Mouse (Mus musculus) cerebellum, adult (tissue): ENCODE results near the gene Tmprss2.

Source experiments
- ATAC-seq: cut with Nextera tagmentation; 2 replicates; pipeline ENCODE4 v1.9.2; 2017; ENCODE audit warnings: mild to moderate bottlenecking, moderate library complexity, mixed read lengths; ENCODE audit not compliant: insufficient number of reproducible peaks, low FRiP score, low TSS enrichment

Gene Tmprss2

DNA sequence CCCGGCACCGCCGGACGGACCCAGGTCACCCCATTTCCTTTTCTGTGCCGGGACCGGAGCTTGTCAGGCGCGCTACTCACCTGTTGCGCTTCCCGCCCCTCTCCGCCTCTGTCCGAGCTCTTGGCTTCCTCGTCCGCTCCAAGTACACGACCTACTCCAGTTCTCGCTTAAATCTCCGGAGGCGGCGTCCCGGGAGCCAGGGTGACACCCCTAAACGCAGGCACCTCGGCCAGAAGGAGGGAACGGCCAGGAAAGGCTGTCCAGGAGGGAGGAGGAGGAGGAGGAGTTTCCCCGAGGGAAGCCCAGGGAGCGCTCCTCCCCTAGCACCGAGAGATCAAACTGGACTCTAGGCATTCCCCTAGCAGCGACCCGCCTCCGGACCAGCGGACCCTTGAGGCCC is at the start of gene Tmprss2:
Tmprss2 (minus strand) TSS at position 257 of the 400 bp plus-strand sequence.
- ATAC-seq = 0 out of 2 replicates have a peak, but pooled peaks have one; percentile 17

DNA sequence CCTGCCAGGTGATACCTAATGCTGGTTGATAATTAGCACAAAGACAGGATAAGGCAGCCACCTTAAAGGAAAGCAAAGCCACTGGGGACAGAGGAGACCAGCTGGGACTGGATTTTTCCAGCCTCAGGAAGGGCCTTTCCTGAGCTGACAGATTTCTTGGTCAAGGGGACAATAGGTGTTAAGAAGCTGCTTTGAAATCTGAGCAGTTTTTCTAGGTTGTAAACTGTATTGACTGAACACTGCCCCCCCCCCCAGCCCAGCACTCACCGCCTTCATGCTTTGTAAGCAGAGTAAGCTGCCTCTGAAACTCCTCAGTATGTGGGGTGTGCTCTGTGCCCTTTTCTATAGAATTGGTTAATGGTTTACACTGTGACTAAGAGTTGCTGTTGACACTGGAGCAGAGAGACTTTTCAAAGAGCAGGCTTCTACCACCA is 48.2 kb upstream of the Tmprss2 start:
- ATAC-seq = no peak

GRCm38 (mm10) chr16:97658481-97658880 is 47.5 kb upstream of the Tmprss2 start:
- no peak for ATAC-seq

- no peak for ATAC-seq
Measured at GRCm38 (mm10) chr16:97655800-97656199, 44.8 kb upstream of the Tmprss2 start.

GRCm38 (mm10) chr16:97649522-97650188 is 38.7 kb upstream of the Tmprss2 start:
- ATAC-seq = no peak

DNA sequence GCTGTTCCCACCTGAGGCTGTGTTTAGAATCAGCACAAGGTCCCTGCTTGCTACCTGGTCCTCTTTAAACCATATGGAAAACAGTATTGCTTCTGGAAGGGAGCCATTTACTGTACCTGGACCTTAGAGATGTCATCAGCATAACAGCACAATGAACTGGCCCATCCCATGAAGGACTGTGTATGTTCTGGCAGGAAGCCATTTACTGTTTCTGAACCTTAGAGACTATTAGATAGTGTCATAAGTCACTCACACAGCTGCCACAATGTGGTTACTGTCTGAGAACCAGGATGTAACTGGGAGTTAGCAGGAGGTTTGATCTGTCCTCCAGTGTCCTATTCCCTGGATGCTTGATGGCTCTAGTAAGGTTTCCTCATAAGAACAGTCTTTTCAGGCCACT is 33.7 kb upstream of the Tmprss2 start:
- no peak for ATAC-seq

DNA sequence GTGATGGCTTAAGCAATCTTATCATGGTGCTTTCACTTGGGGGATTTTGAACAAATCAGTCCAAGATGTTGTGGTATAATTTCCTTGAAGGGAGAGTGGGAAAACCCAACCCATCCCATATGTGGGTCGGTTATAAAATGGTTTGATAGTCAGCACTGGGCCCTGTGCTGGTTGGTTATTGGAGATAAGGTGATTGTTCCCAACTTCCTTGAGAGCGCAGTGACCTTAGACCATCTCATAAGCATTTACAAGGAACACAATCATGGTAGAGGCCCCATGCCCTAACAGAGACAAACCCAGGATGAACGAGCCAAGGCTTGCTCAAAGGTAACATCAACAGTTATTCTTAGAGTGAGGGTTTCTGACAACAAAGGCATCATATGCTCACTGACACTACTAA is 28.6 kb upstream of the Tmprss2 start:
- no peak for ATAC-seq

- no peak for ATAC-seq
Measured at GRCm38 (mm10) chr16:97632880-97633484, 22.0 kb upstream of the Tmprss2 start.

- no peak for ATAC-seq
Measured at GRCm38 (mm10) chr16:97623166-97623565, 12.2 kb upstream of the Tmprss2 start.

GRCm38 (mm10) chr16:97622383-97622889 is 11.4 kb upstream of the Tmprss2 start:
- no peak for ATAC-seq

DNA sequence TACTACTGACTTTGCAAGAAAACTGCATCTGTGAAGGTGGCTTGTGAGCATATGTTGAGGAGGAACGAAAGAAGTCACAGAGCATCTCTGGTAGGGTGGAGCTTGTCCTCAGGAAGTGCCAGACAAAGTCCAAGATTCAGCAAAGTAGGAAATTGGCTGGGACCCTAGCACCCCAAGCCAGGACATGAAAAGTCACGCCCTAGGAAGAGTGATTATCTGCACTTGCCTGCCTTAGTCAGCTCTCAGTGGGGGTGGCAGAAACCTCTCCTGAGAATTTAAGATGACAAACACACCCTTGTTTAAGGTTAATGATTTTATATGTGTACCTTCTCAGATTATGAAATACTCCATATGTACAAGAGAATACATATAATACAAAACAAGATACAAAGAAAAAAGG is 7.3 kb upstream of the Tmprss2 start:
- ATAC-seq = no peak

GRCm38 (mm10) chr16:97612009-97612408 is 1.0 kb upstream of the Tmprss2 start:
- ATAC-seq = no peak

DNA sequence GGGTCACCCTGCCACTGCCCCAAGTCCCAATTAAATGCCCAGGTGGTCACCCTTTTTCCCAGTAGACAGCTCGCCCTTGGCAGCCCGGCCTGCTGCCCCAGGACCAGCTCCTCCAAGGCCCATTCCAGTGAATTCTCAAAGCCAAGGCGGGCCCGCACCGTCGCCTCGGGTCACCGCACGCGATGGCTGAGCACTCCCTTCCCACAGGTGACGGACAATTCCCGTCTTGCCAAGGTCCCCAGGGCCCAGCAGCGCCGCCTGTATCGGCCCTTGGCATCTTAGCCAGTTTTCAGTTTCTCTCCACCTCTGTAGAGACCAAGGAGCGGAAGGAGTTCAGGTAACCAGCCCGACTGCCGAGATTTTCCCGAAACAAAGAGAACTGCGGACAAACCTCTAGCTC is 749 bp downstream of the Tmprss2 start:
- no peak for ATAC-seq

- no peak for ATAC-seq
Measured at GRCm38 (mm10) chr16:97609676-97610075, 1.3 kb downstream of the Tmprss2 start.

DNA sequence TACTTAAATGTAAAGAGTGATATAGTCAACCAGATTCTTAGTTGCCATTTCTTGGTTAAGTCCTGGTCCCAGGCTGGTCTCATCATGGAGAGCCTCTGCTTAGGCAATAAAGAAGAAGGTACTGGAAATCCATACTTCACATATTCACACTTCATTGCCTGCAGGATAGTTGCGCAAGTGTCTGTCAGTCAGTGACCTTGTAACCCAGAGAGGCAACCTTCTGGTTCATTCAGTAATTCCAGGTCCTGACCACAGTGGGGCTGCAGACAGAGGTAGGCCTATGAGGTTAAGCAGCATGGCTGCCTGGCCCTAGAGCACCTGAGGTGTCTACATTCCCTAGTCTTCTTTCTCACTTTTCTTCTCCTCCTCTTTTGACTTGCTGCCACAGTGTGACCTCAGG is 3.0 kb downstream of the Tmprss2 start:
- no peak for ATAC-seq

DNA sequence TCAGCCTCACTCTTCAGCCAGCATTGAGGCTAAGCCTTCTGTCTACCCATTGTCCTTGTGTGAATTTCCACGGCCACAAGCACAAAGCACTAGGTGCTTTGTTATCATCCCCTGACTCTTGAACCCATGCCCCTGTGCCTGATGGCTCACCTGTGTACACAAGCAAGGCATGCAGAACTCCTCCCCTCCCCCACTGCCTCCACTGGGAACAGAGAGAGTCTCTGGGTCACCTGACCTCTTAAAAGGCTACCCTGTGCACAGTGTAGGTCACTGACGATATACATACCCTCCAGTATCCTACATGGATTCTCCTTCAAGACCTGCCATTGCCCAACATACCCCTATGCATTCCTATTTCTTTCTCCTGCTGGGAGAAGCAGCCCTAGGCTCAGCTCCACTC is 4.2 kb downstream of the Tmprss2 start:
- no peak for ATAC-seq

DNA sequence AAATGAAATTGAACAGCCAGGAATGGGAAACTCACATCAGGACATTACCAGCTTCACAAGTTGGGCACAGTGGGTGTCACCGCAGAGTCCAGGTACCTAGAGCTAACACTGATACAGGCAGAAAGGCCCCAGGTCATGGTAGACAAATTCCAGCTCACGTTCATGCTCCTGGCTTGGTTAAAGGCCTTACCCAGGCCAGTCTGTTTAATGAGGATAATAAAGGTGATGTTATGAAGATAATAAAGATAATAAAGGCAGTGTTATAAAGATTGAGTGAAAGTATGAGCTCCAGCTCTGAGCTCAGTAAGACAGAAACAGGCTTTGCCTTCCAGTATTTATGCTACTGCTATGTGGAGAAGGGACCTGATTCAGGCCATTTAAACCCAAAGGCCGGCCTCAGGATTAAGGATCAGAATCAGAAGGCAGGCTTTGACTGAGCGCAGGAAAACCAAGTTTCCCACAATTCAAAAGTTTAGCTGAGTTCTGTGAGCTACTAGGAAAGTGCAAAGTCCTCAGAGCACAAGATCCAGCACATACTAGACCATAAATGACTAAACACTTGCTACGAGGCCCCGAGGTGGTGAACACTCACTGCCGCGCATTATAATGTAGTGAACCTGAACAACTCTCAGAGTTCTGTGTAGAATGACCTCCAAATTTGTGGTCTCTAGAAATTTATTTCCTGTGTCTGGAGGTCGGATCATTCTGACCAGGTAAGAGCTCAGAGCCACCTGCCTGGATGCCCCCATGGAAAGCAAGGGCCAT is 4.9 kb downstream of the Tmprss2 start:
- ATAC-seq = no peak

DNA sequence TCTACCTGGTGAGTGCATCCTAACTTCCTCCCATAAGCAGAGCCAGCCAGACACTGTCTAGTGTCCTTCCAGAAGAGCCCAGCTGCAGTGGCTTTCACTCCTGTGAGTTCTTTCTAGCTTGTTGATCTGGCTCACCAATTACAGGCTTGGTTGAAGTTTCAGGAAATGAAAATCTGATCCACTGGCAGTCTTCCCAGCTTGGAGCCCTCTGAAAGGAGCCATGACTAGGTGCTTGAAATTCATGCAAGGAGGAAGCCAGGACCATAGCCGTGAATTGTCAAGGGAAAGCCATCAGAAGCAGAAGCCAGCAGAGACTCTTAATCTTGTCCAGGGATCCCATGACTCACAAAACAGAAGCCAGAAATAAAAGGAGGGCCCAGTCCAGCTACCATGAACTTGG is 8.7 kb downstream of the Tmprss2 start:
- ATAC-seq = no peak

DNA sequence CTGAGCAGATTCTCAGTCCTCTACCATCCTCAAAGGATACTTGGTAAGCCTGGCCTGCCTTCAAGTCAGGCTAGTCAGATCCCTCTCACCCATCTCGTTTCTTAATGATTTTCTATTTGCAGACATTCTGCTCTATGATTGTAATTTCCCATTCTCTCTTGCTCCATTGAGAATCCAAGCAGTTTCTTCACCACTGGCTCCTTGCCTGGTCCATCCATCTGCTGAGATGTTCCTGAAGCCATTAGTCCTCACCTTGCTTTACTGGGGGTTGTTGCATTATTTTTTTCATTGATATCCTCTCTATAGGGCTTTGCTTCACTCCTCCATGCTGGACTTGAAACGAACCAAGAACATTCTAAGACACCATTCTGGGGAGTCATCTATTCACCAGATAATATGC is 10.4 kb downstream of the Tmprss2 start:
- ATAC-seq = no peak

DNA sequence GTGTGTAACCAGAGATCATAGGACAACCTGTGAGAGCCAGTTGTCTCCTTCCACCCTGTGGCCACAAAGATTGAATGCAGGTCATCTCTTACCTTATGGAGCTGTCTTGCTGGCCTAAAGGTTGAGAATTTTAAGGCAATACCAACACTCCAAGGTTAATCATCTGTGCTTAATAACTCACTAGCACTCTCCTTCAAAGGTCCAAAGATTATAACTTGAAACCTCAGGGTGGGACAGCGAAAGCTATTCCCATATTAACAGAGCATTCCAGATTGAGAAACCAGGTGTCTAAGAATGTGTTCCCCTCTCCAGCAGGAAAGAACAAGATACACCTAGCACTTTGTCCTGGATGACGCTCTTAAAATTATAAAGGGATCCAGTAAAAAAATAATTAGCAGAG is 12.9 kb downstream of the Tmprss2 start:
- no peak for ATAC-seq

DNA sequence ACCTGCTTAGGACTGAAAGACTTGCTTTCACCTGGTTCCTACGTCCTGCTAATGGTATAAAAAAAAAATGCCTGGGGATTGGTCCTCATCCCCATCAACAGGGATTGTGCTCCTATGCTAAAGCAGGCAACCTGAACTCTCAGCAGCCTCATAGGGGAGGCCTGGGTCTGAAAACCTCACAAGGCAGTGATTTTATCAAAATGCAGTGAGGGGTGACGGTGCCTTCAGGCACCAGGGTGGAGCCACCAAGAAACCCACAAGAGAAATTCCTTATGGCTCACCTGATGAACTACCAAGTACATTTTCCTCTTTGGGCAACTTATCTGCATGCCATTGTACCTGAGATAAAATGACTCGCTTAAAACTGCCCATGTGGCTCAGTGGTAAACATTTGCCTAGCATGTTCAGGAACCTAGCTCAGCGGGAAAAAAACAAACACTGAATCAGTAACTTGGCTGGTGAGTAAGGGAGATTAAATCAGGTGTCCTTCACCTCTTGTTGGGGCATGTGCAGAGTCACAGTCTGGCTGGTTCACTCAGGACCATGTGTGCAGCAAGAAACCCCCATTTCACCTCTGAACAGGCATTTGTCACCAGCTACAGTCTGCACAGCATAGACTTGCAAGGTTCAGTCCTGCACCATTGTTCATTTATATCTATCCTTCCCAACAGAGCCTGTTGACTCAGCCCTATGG is 17.0 kb downstream of the Tmprss2 start:
- ATAC-seq = no peak
